Mouse (Mus musculus) myocyte (in vitro differentiated cells): ENCODE measurements at regions not wholly inside any gene's neighbourhood (a gene's known extent, or its start where the extent isn't known, plus 50 kb on each side); places are given as distances from the start of the nearest gene placed in this dataset.

Experiments
- H3K27me3 ChIP-seq: one replicate; pipeline ENCODE4 v1.6.1; 2011; ENCODE audit not compliant: control insufficient read depth, insufficient read depth, insufficient read length
- H3K36me3 ChIP-seq: one replicate; pipeline ENCODE4 v1.6.1; 2011; ENCODE audit not compliant: control insufficient read depth, insufficient read depth
- H3K4me2 ChIP-seq: one replicate; pipeline ENCODE4 v1.6.1; 2011; ENCODE audit warnings: low read depth, control low read depth
- H3K4me3 ChIP-seq: one replicate; pipeline ENCODE4 v1.5.1; 2011; ENCODE audit warnings: mild to moderate bottlenecking, control low read depth, moderate library complexity
- H3K79me2 ChIP-seq: one replicate; pipeline ENCODE4 v1.6.1; 2011; ENCODE audit not compliant: control insufficient read depth, insufficient read depth
- H3ac ChIP-seq: one replicate; pipeline ENCODE4 v1.6.1; 2011; ENCODE audit not compliant: control insufficient read depth, insufficient read length
- CEBPB ChIP-seq: IDR thresholded peaks from 2 replicates; pipeline ENCODE4 v1.6.1; 2011; ENCODE audit warnings: mild to moderate bottlenecking, moderate library complexity; ENCODE audit not compliant: poor library complexity, insufficient read depth, severe bottlenecking
- E2F4 ChIP-seq: IDR thresholded peaks from one replicate; pipeline ENCODE4 v1.6.1; 2011; ENCODE audit warnings: mild to moderate bottlenecking, control low read depth, moderate library complexity; ENCODE audit not compliant: insufficient read depth
- MAX ChIP-seq: IDR thresholded peaks from one replicate; pipeline ENCODE4 v1.6.1; 2011; ENCODE audit warnings: low read depth, mild to moderate bottlenecking, control low read depth
- MYOD1 ChIP-seq, 3 experiments: IDR thresholded peaks; one replicate each; pipeline ENCODE4 v1.6.1; 2011; ENCODE audit warnings: control low read depth in 2 of 3, low read depth in 2 of 3, mild to moderate bottlenecking in 2 of 3, moderate library complexity in 1 of 3; ENCODE audit not compliant: insufficient read length in 2 of 3, control insufficient read depth in 1 of 3
- MYOG ChIP-seq, 3 experiments: IDR thresholded peaks; one replicate each; pipeline ENCODE4 v1.6.1; 2011; ENCODE audit warnings: control low read depth in 2 of 3, low read depth in 2 of 3, mild to moderate bottlenecking in 2 of 3; ENCODE audit not compliant: insufficient read length in 2 of 3, control insufficient read depth in 1 of 3, insufficient read depth in 1 of 3
- POLR2A ChIP-seq: IDR thresholded peaks from one replicate; pipeline ENCODE4 v1.6.1; 2011; ENCODE audit warnings: low read depth, mild to moderate bottlenecking, control low read depth, moderate library complexity; ENCODE audit not compliant: insufficient read length
- POLR2AphosphoS2 ChIP-seq: IDR thresholded peaks from one replicate; pipeline ENCODE4 v1.6.1; 2011; ENCODE audit warnings: low read depth, control low read depth; ENCODE audit not compliant: insufficient read length
- REST ChIP-seq: IDR thresholded peaks from one replicate; pipeline ENCODE4 v1.6.1; 2011; ENCODE audit warnings: mild to moderate bottlenecking, control low read depth, moderate library complexity; ENCODE audit not compliant: insufficient read depth, insufficient read length
- SRF ChIP-seq: IDR thresholded peaks from one replicate; pipeline ENCODE4 v1.6.1; 2011; ENCODE audit warnings: low read depth; ENCODE audit not compliant: control insufficient read depth, insufficient read length
- TCF12 ChIP-seq: IDR thresholded peaks from one replicate; pipeline ENCODE4 v1.6.1; 2011; ENCODE audit warnings: mild to moderate bottlenecking, control low read depth; ENCODE audit not compliant: poor library complexity, insufficient read depth, severe bottlenecking
- TCF3 ChIP-seq: IDR thresholded peaks from one replicate; pipeline ENCODE4 v1.6.1; 2011; ENCODE audit warnings: low read depth, control low read depth; ENCODE audit not compliant: insufficient read length
- USF1 ChIP-seq: IDR thresholded peaks from one replicate; pipeline ENCODE4 v1.6.1; 2011; ENCODE audit warnings: low read depth, mild to moderate bottlenecking, control low read depth, moderate library complexity

DNA sequence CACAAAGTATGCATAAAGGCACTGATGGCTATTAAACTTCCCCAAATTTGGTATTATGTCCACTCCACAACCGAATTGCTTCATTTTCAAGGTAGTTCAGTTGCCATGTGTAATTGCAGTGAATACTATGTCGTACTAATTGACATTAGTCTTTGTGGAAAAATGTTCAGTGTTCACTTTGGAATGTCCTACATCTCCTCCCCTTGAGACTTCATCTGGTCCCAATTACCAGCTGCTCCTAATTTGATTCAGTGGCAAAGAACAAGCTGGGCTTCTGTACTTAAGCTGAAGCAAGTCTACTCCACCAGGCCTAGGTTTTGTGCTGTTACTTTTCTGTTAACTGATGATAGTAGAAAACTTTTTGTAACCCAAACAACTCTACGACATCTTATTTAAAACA lies 485.6 kb downstream of the Col12a1 start:
- Histone ChIP-seq H3K79me2 (no peaks in the 10 kb centered on the region), H3K4me3 (no peak overlapping the region), H3ac (no peak overlapping the region), H3K36me3 (no peaks in the 10 kb centered on the region), H3K4me2 (no peak overlapping the region), H3K27me3 (no peaks in the 10 kb centered on the region)
- TF ChIP-seq E2F4 (no peak), USF1 (no peak), CEBPB (no peak), REST (no peak), TCF12 (no peak), POLR2A (no peak), TCF3 (no peak), MYOD1 (IDR thresholded peaks at IDR 0.05; ENCODE audit: control insufficient read depth in 1 of 3, insufficient read length in 2 of 3, low read depth in 2 of 3) (no peak)

DNA sequence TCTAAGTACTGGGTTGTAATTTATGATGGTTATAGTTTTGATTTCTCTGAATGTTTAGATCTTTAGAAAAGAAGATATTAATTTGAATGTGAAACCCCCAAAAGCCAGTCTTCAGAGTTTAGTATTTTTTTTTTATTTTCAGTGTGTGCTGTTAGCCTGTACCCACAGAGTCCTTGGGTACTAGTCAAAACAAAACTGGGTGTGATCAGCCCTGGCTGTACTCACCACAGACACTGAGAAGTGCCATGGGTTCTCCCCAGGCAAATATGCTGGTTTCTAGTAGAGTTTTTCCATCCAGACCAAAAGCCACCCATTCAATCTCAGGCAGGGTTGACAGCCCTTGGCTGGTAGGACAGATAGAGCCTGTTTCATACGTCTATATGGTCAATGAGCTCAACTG lies 484.9 kb downstream of the Col12a1 start:
- no peak overlapping the region for H3ac ChIP-seq
- no peak for TF ChIP-seq USF1
- TF ChIP-seq TCF12 = no peak
- TF ChIP-seq MYOG (IDR thresholded peaks at IDR 0.05; ENCODE audit: control insufficient read depth in 1 of 3, insufficient read depth in 1 of 3, insufficient read length in 2 of 3, low read depth in 2 of 3) = no peak
- TF ChIP-seq MAX = no peak
- TF ChIP-seq CEBPB = no peak
- no peak for TF ChIP-seq MYOD1 (IDR thresholded peaks at IDR 0.05; ENCODE audit: control insufficient read depth in 1 of 3, insufficient read length in 2 of 3, low read depth in 2 of 3)
- no peak for TF ChIP-seq POLR2AphosphoS2
- no peak for TF ChIP-seq SRF
- no peak for TF ChIP-seq REST
- H3K36me3 ChIP-seq = no peaks in the 10 kb centered on the region
- no peaks in the 10 kb centered on the region for H3K79me2 ChIP-seq
- H3K4me3 ChIP-seq = no peak overlapping the region
- H3K27me3 ChIP-seq = no peaks in the 10 kb centered on the region
- H3K4me2 ChIP-seq = no peak overlapping the region

DNA sequence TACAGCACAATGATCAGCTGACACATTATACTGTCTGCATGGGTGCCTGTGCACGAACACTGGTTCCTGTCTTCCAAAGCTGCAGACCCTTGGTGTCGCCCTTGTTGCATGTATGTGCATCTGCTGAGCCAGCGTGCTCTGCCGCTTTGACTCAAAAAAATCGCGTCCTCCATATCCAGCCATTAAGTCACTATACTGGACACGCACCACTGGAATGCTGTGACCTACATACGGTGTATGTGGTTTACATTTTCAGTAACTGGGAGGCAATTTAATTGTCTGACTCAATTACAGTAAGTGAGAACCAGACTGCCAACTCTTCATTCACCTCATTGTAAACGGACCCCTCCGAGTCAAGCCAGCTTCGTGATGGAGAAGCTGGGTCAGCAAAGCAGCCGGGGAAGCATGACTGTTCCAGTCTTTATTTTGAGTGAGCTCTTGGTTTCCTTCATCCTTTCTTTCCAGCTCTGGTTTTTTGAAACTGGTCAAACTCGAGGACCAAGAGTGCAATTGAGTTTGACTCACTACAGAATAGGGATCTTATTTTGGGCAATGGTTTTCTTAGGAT lies 448.9 kb downstream of the Col12a1 start:
- H3ac ChIP-seq = no peak overlapping the region
- TF ChIP-seq MYOD1 (IDR thresholded peaks at IDR 0.05; ENCODE audit: control insufficient read depth in 1 of 3, insufficient read length in 2 of 3, low read depth in 2 of 3) (no peak), REST (no peak), POLR2A (no peak), E2F4 (no peak), MYOG (IDR thresholded peaks at IDR 0.05; ENCODE audit: control insufficient read depth in 1 of 3, insufficient read depth in 1 of 3, insufficient read length in 2 of 3, low read depth in 2 of 3) (no peak), SRF (no peak), TCF12 (no peak), MAX (no peak), USF1 (no peak), POLR2AphosphoS2 (no peak), CEBPB (no peak), TCF3 (no peak)
- no peaks in the 10 kb centered on the region for H3K36me3 ChIP-seq
- no peak overlapping the region for H3K4me2 ChIP-seq
- H3K79me2 ChIP-seq = no peaks in the 10 kb centered on the region
- H3K27me3 ChIP-seq = no peaks in the 10 kb centered on the region
- H3K4me3 ChIP-seq = no peak overlapping the region

DNA sequence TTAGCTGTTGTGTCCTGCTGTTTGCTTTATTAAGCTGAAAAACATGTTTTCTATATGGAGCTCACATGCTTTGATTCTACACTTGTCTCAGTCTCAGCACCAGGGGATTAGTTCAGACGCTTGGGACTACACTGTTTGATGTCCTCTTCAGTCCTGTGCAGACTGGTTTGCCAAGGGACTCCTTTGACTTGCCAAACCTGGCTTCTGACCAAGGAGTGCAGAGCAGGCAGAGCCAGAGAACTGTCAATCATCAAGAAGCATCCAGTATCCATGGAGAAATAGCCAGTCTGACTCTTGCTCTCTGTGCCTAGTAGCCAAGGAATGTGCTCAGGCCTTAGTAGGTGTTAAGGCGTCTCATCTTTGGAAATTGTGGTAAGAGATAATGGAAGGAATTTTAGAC lies 448.4 kb downstream of the Col12a1 start:
- Histone ChIP-seq H3ac (no peak overlapping the region), H3K4me3 (no peak overlapping the region), H3K27me3 (no peaks in the 10 kb centered on the region), H3K36me3 (no peaks in the 10 kb centered on the region), H3K79me2 (no peaks in the 10 kb centered on the region), H3K4me2 (no peak overlapping the region)
- TF ChIP-seq MAX = no peak
- no peak for TF ChIP-seq E2F4
- TF ChIP-seq USF1 = no peak
- no peak for TF ChIP-seq MYOD1 (IDR thresholded peaks at IDR 0.05; ENCODE audit: control insufficient read depth in 1 of 3, insufficient read length in 2 of 3, low read depth in 2 of 3)
- no peak for TF ChIP-seq TCF3
- no peak for TF ChIP-seq REST
- TF ChIP-seq POLR2AphosphoS2 = no peak
- no peak for TF ChIP-seq TCF12
- no peak for TF ChIP-seq MYOG (IDR thresholded peaks at IDR 0.05; ENCODE audit: control insufficient read depth in 1 of 3, insufficient read depth in 1 of 3, insufficient read length in 2 of 3, low read depth in 2 of 3)

DNA sequence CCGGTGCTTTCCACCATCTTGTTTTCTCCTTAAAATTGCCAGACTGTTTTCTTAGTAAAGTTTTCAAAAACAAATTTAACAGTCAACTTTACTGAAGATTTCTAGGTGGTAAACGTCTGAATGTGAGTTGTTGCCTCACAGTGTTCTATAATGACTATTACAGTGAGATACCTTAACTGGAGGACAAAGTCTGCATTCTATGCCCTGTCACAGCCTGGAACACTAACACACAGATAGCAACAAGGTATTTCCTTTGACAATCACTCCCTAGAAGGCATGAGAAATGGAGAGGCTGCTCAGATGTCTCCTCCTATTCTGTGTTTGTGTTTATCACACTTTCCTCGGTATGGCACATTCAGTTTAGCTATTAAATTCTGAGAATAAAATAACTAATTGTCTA lies 430.8 kb downstream of the Col12a1 start:
- no peaks in the 10 kb centered on the region for H3K79me2 ChIP-seq
- H3K27me3 ChIP-seq = no peaks in the 10 kb centered on the region
- no peak overlapping the region for H3ac ChIP-seq
- no peak overlapping the region for H3K4me3 ChIP-seq
- TF ChIP-seq POLR2A (no peak), POLR2AphosphoS2 (no peak), MYOD1 (IDR thresholded peaks at IDR 0.05; ENCODE audit: control insufficient read depth in 1 of 3, insufficient read length in 2 of 3, low read depth in 2 of 3) (no peak), USF1 (no peak), SRF (no peak)
- H3K36me3 ChIP-seq = no peaks in the 10 kb centered on the region
- H3K4me2 ChIP-seq = no peak overlapping the region
